Mouse (Mus musculus): ENCODE data around the gene Rsg1. TPM values are rescaled to one million over a fixed set of nuclear protein-coding genes. Genes with fewer than 3 reads are reported as not detected.

Rsg1 gene
- total and polyA plus RNA-seq, 3 experiments, result 0.42 to 1.1 (median 0.52) TPM

- no peak overlapping the region for H3K27ac ChIP-seq
- H3K36me3 ChIP-seq (ENCODE audit: control insufficient read depth, insufficient read depth, low read length), result peaks cover 8% of the 10 kb centered on the region
- no peak overlapping the region for H3K4me3 ChIP-seq
- WGBS, result 87% methylated on average over 4 of the region's 4 CpGs
- TF ChIP-seq CTCF (IDR thresholded peaks at IDR 0.05), result no peak
- no peak for TF ChIP-seq POLR2A (IDR thresholded peaks at IDR 0.05; ENCODE audit: insufficient read depth, low read depth, low read length)
- TF ChIP-seq EP300 (IDR thresholded peaks at IDR 0.05; ENCODE audit: insufficient read depth, low read depth, low read length), result no peak
- DNase-seq, result no peak
- no peak overlapping the region for H3K9ac ChIP-seq (ENCODE audit: low read depth, low read length)
- no peaks in the 10 kb centered on the region for H3K27me3 ChIP-seq (ENCODE audit: control insufficient read depth, insufficient read depth, low read length)
- intact Hi-C loops (cut with DNase I), result no loop called here
- peaks cover 11% of the 10 kb centered on the region for H3K4me1 ChIP-seq (ENCODE audit: control insufficient read depth, insufficient read depth, low read length)
- no peaks in the 10 kb centered on the region for H3K79me2 ChIP-seq (replicated peaks; ENCODE audit: control insufficient read depth, insufficient read depth, low read length)
These were observed 35.3 kb upstream of the Rsg1 start for GRCm38 (mm10) chr4:141178500-141178899.

- H3K4me3 ChIP-seq, result no peak overlapping the region
- no peak overlapping the region for H3K27ac ChIP-seq
- peaks cover 8% of the 10 kb centered on the region; the same call in 1 of the 2 replicates for H3K36me3 ChIP-seq (ENCODE audit: control insufficient read depth, insufficient read depth, low read length)
- no peaks in the 10 kb centered on the region for H3K79me2 ChIP-seq (replicated peaks; ENCODE audit: control insufficient read depth, insufficient read depth, low read length)
- no peak for DNase-seq
- no peak overlapping the region for H3K9ac ChIP-seq (ENCODE audit: low read depth, low read length)
- intact Hi-C loops (cut with DNase I), result no loop called here
- TF ChIP-seq EP300 (IDR thresholded peaks at IDR 0.05; ENCODE audit: insufficient read depth, low read depth, low read length) (no peak), CTCF (IDR thresholded peaks at IDR 0.05) (no peak), POLR2A (IDR thresholded peaks at IDR 0.05; ENCODE audit: insufficient read depth, low read depth, low read length) (no peak)
- peaks cover 8% of the 10 kb centered on the region for H3K4me1 ChIP-seq (ENCODE audit: control insufficient read depth, insufficient read depth, low read length)
- no peaks in the 10 kb centered on the region for H3K27me3 ChIP-seq (ENCODE audit: control insufficient read depth, insufficient read depth, low read length)
- 86% methylated on average over 8 of the region's 8 CpGs for WGBS
These were observed 32.9 kb upstream of the Rsg1 start for GRCm38 (mm10) chr4:141180831-141181230.

- 93% methylated on average over 6 of the region's 6 CpGs for WGBS
- H3K79me2 ChIP-seq (replicated peaks; ENCODE audit: control insufficient read depth, insufficient read depth, low read length), result no peaks in the 10 kb centered on the region
- no peak overlapping the region for H3K9ac ChIP-seq (ENCODE audit: low read depth, low read length)
- DNase-seq, result no peak
- no peak overlapping the region for H3K4me3 ChIP-seq
- H3K4me1 ChIP-seq (ENCODE audit: control insufficient read depth, insufficient read depth, low read length), result peaks cover 7% of the 10 kb centered on the region
- intact Hi-C loops (cut with DNase I), result no loop called here
- TF ChIP-seq POLR2A (IDR thresholded peaks at IDR 0.05; ENCODE audit: insufficient read depth, low read depth, low read length) (no peak), CTCF (IDR thresholded peaks at IDR 0.05) (no peak), EP300 (IDR thresholded peaks at IDR 0.05; ENCODE audit: insufficient read depth, low read depth, low read length) (no peak)
- no peak overlapping the region for H3K27ac ChIP-seq
- H3K27me3 ChIP-seq (ENCODE audit: control insufficient read depth, insufficient read depth, low read length), result no peaks in the 10 kb centered on the region
- H3K36me3 ChIP-seq (ENCODE audit: control insufficient read depth, insufficient read depth, low read length), result no peaks in the 10 kb centered on the region
These were observed 31.8 kb upstream of the Rsg1 start for GRCm38 (mm10) chr4:141181981-141182380.

GRCm38 (mm10) chr4:141183932-141184331, 29.8 kb upstream of the Rsg1 start:
- Histone ChIP-seq H3K27ac (no peak overlapping the region), H3K4me1 (ENCODE audit: control insufficient read depth, insufficient read depth, low read length) (peaks cover 7% of the 10 kb centered on the region), H3K36me3 (ENCODE audit: control insufficient read depth, insufficient read depth, low read length) (no peaks in the 10 kb centered on the region; the same call in 1 of the 2 replicates), H3K4me3 (no peak overlapping the region), H3K79me2 (replicated peaks; ENCODE audit: control insufficient read depth, insufficient read depth, low read length) (no peaks in the 10 kb centered on the region), H3K9ac (ENCODE audit: low read depth, low read length) (no peak overlapping the region), H3K27me3 (ENCODE audit: control insufficient read depth, insufficient read depth, low read length) (no peaks in the 10 kb centered on the region)
- TF ChIP-seq CTCF (IDR thresholded peaks at IDR 0.05), result no peak
- no peak for TF ChIP-seq EP300 (IDR thresholded peaks at IDR 0.05; ENCODE audit: insufficient read depth, low read depth, low read length)
- no peak for TF ChIP-seq POLR2A (IDR thresholded peaks at IDR 0.05; ENCODE audit: insufficient read depth, low read depth, low read length)
- intact Hi-C loops (cut with DNase I), result no loop called here
- WGBS, result 83% methylated on average over 2 of the region's 2 CpGs
- DNase-seq, result no peak

GRCm38 (mm10) chr4:141184426-141184825, 29.3 kb upstream of the Rsg1 start:
- WGBS, result 85% methylated on average over 4 of the region's 4 CpGs
- Histone ChIP-seq H3K27me3 (ENCODE audit: control insufficient read depth, insufficient read depth, low read length) (no peaks in the 10 kb centered on the region), H3K4me1 (ENCODE audit: control insufficient read depth, insufficient read depth, low read length) (peaks cover 7% of the 10 kb centered on the region), H3K36me3 (ENCODE audit: control insufficient read depth, insufficient read depth, low read length) (no peaks in the 10 kb centered on the region; the same call in 1 of the 2 replicates), H3K27ac (no peak overlapping the region), H3K9ac (ENCODE audit: low read depth, low read length) (no peak overlapping the region), H3K4me3 (no peak overlapping the region), H3K79me2 (replicated peaks; ENCODE audit: control insufficient read depth, insufficient read depth, low read length) (no peaks in the 10 kb centered on the region)
- no peak for DNase-seq
- TF ChIP-seq CTCF (IDR thresholded peaks at IDR 0.05) (no peak), EP300 (IDR thresholded peaks at IDR 0.05; ENCODE audit: insufficient read depth, low read depth, low read length) (no peak), POLR2A (IDR thresholded peaks at IDR 0.05; ENCODE audit: insufficient read depth, low read depth, low read length) (no peak)
- intact Hi-C loops (cut with DNase I), result no loop called here

DNA sequence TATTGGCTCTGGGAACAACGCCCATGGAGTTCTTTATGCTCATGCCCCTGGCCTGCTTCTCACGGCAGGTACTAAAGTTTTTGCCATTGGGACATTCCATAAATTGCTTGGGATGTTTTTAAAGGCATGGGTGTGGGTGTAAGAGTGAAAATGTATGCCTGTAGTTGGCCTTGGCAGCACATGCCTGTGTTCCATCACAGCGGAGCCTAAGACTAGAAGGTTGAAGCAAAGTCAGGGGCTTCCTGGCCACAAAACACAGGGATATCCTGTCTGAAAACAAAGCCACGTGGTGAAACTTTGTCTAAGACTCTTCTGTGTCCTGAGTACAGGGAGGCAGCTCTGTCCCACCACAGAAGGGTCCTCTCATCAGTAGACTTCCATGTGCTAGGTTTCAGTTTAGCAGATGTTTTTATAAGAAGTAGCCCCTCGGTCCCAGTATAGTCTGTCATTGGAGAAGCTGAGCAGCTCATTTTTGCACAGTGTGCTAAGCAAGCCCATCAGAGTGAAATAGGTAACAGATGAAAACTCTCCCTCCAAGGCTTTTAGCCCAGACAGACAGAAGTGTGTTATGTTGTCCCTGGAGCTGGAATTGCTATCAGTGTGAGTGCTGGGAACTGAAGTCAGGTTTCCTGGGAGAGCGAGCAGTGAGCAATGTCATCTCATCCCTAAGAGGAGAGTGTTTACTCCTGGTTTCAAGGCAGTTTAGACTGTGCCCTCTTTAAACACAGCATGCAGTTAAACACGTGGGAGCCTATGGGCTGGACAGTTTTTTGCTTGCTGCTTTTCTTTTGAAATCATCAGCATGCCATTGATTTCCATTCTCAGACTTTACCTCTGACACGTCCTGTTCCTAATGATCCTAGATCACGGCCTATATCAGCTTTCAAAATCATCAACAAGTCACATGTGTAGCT, 26.6 kb upstream of the Rsg1 start:
- Histone ChIP-seq H3K4me3 (no peak overlapping the region), H3K27me3 (ENCODE audit: control insufficient read depth, insufficient read depth, low read length) (no peaks in the 10 kb centered on the region), H3K4me1 (ENCODE audit: control insufficient read depth, insufficient read depth, low read length) (peaks cover 7% of the 10 kb centered on the region), H3K79me2 (replicated peaks; ENCODE audit: control insufficient read depth, insufficient read depth, low read length) (no peaks in the 10 kb centered on the region), H3K9ac (ENCODE audit: low read depth, low read length) (no peak overlapping the region), H3K36me3 (ENCODE audit: control insufficient read depth, insufficient read depth, low read length) (no peaks in the 10 kb centered on the region; the same call in 1 of the 2 replicates), H3K27ac (no peak overlapping the region)
- no peak for DNase-seq
- intact Hi-C loops (cut with DNase I), result no loop called here
- 59% methylated on average over 9 of the region's 9 CpGs for WGBS
- TF ChIP-seq POLR2A (IDR thresholded peaks at IDR 0.05; ENCODE audit: insufficient read depth, low read depth, low read length), result no peak
- no peak for TF ChIP-seq EP300 (IDR thresholded peaks at IDR 0.05; ENCODE audit: insufficient read depth, low read depth, low read length)
- no peak for TF ChIP-seq CTCF (IDR thresholded peaks at IDR 0.05)

Data from heart, adult 2 months (tissue).